Mouse (Mus musculus): ENCODE results near the gene Commd9. TPM values are rescaled to one million over a fixed set of nuclear protein-coding genes. Genes with fewer than 3 reads are reported as not detected.

Gene Commd9
- total RNA-seq, 2 experiments from 2014 or later = 41.4 to 41.9 TPM

- intact Hi-C loops (cut with DNase I) = loop anchor here (2.0 to 5.0 kb wide), 2 partner anchors 75 to 199 kb away; no protein-coding TSS in a partner anchor
- DNase-seq (ENCODE audit: low spot score in 2 of 2) = peak; percentile 36 to 45
Measured at GRCm38 (mm10) chr2:101907386-101908022, 21.5 kb downstream of the Commd9 start.

GRCm38 (mm10) chr2:101908773-101909172 is 22.7 kb downstream of the Commd9 start:
- DNase-seq (ENCODE audit: low spot score in 2 of 2) = peak; percentile 42 to 47

GRCm38 (mm10) chr2:101909326-101910080 is 23.5 kb downstream of the Commd9 start:
- intact Hi-C loops (cut with DNase I) = loop anchor here (5.0 kb wide), 1 partner anchor 73 kb away; no protein-coding TSS in a partner anchor
- DNase-seq (ENCODE audit: low spot score in 2 of 2) = no peak

More at GRCm38 (mm10) chr2:101908773-101909172, 22.7 kb downstream of the Commd9 start:
- intact Hi-C loops (cut with DNase I) = loop anchor here (5.0 kb wide), 1 partner anchor 74 kb away; no protein-coding TSS in a partner anchor

GRCm38 (mm10) chr2:101918518-101918917 is 32.5 kb downstream of the Commd9 start:
- DNase-seq (ENCODE audit: low spot score in 2 of 2) = no peak
- intact Hi-C loops (cut with DNase I) = no loop called here

- intact Hi-C loops (cut with DNase I) = no loop called here
- no peak for DNase-seq (ENCODE audit: low spot score in 2 of 2)
Measured at GRCm38 (mm10) chr2:101920136-101920554, 34.1 kb downstream of the Commd9 start.

- intact Hi-C loops (cut with DNase I) = no loop called here
Measured at GRCm38 (mm10) chr2:101922302-101922701, 36.3 kb downstream of the Commd9 start.

GRCm38 (mm10) chr2:101923181-101923580 is 37.1 kb downstream of the Commd9 start:
- intact Hi-C loops (cut with DNase I) = no loop called here
- DNase-seq (ENCODE audit: low spot score in 2 of 2) = no peak

More at GRCm38 (mm10) chr2:101922302-101922701, 36.3 kb downstream of the Commd9 start:
- no peak for DNase-seq (ENCODE audit: low spot score in 2 of 2)

- intact Hi-C loops (cut with DNase I) = no loop called here
- DNase-seq (ENCODE audit: low spot score in 2 of 2) = no peak
Measured at GRCm38 (mm10) chr2:101925183-101925582, 39.1 kb downstream of the Commd9 start.

GRCm38 (mm10) chr2:101925591-101926188 is 39.6 kb downstream of the Commd9 start:
- DNase-seq (ENCODE audit: low spot score in 2 of 2) = no peak
- intact Hi-C loops (cut with DNase I) = no loop called here

- DNase-seq (ENCODE audit: low spot score in 2 of 2) = no peak
- intact Hi-C loops (cut with DNase I) = no loop called here
Measured at GRCm38 (mm10) chr2:101932169-101932936, 46.3 kb downstream of the Commd9 start.

GRCm38 (mm10) chr2:101933301-101933700 is 47.3 kb downstream of the Commd9 start:
- no peak for DNase-seq (ENCODE audit: low spot score in 2 of 2)
- intact Hi-C loops (cut with DNase I) = no loop called here

- no peak for DNase-seq (ENCODE audit: low spot score in 2 of 2)
- intact Hi-C loops (cut with DNase I) = no loop called here
Measured at GRCm38 (mm10) chr2:101935006-101935405, 49.0 kb downstream of the Commd9 start.

GRCm38 (mm10) chr2:101950716-101951520 is 64.9 kb downstream of the Commd9 start:
- no peak for DNase-seq (ENCODE audit: low spot score in 2 of 2)
- intact Hi-C loops (cut with DNase I) = no loop called here

Other genes with a start within 250 kb of the Commd9 start
- gene Rag1, start 236.7 kb upstream of the Commd9 start, total RNA-seq (2021) = under 1 TPM; 0.25 to 0.29 TPM
- gene B230118H07Rik, start 236.7 kb upstream of the Commd9 start, total RNA-seq (2021) = 10 to 100 TPM; 26.3 to 29.4 TPM
- gene Traf6, start 207.8 kb upstream of the Commd9 start, total RNA-seq (2021) = 10 to 100 TPM; 10.3 to 11.5 TPM
- gene Prr5l, start 3.2 kb upstream of the Commd9 start, total RNA-seq (2021) = 10 to 100 TPM in 1 of 2 experiments, 1 to 10 TPM in 1; 6.3 to 11.6 TPM